ENCODE assay signal across 28 mouse cellular contexts in genomic region chr9:14827875-14828274, GRCm38 (mm10). TPM values are rescaled to one million over a fixed set of nuclear protein-coding genes. Genes with fewer than 3 reads are reported as not detected.
"Had no signal": no experiment of that assay in that cellular context is flagged by ENCODE, and none has a peak within 500 bp of the region (broad histone marks: within the 10 kb centered on the region; RNA-seq: fewer than 3 reads in every experiment).

No protein-coding gene starts in this region.

- H3K9ac ChIP-seq: limb, embryonic 12.5 days; limb, embryonic 15.5 days; liver, embryonic 14.5 days; liver, postnatal 0 days; midbrain, embryonic 13.5 days; neural tube, embryonic 13.5 days had no signal

- H3K4me2 ChIP-seq: limb, embryonic 12.5 days; limb, embryonic 15.5 days; liver, embryonic 11.5 days; midbrain, embryonic 13.5 days; neural tube, embryonic 13.5 days had no signal

- H3K27ac ChIP-seq: limb, embryonic 12.5 days; limb, embryonic 15.5 days; liver, embryonic 14.5 days; midbrain, embryonic 10.5 days; midbrain, embryonic 13.5 days; neural tube, embryonic 13.5 days had no signal

- H3K4me1 ChIP-seq: limb, embryonic 12.5 days; limb, embryonic 15.5 days; midbrain, embryonic 10.5 days; midbrain, embryonic 13.5 days; neural tube, embryonic 13.5 days had no signal

- ATAC-seq: intestine, postnatal 0 days; liver, postnatal 0 days; midbrain, embryonic 13.5 days; midbrain, embryonic 16.5 days had no signal

- H3K27me3 ChIP-seq: limb, embryonic 12.5 days; limb, embryonic 15.5 days; megakaryocyte, embryonic 14.5 days; midbrain, embryonic 13.5 days; neural tube, embryonic 13.5 days had no signal

- DNase-seq: kidney, adult 2 months; kidney, postnatal 10 days; kidney, postnatal 36 days; layer of hippocampus, postnatal 36 days; left cerebral cortex, postnatal 4 days; liver, postnatal 0 days; retina, postnatal 1 day; right cerebral cortex, postnatal 25 days; thymus, adult 18-20 months; thymus, postnatal 36 days had no signal

- H3K4me3 ChIP-seq: limb, embryonic 12.5 days; limb, embryonic 15.5 days; megakaryocyte, embryonic 14.5 days; midbrain, embryonic 10.5 days; midbrain, embryonic 13.5 days; myocyte; neural tube, embryonic 13.5 days had no signal

- H3K9me3 ChIP-seq: limb, embryonic 12.5 days; limb, embryonic 15.5 days; megakaryocyte, embryonic 14.5 days; midbrain, embryonic 10.5 days; midbrain, embryonic 13.5 days; neural tube, embryonic 13.5 days had no signal

RNA-seq across cellular contexts. Expression of gene Gpr83, which starts 32.1 kb away (rescaled TPM):
- total RNA-seq: monocyte, adult 5-6 weeks had no signal
- polyA plus RNA-seq: liver, embryonic 11.5 days; liver, embryonic 14.5 days; liver, postnatal 0 days; myocyte; urinary bladder, adult 2 months had no signal

RNA-seq across cellular contexts. Expression of gene 1700012B09Rik, which starts 57.0 kb away (rescaled TPM):
- total RNA-seq: layer of hippocampus, postnatal 36 days; monocyte, adult 5-6 weeks; neutrophil, adult 5-6 weeks had no signal
- polyA plus RNA-seq: intestine, postnatal 0 days; kidney, adult 2 months; kidney, embryonic 14.5 days; limb, embryonic 12.5 days; limb, embryonic 15.5 days; liver, embryonic 11.5 days; liver, embryonic 14.5 days; liver, postnatal 0 days; neural tube, embryonic 13.5 days; small intestine, adult 2 months; spleen, adult 2 months; stomach, embryonic 16.5 days; urinary bladder, adult 2 months had no signal
